Mouse (Mus musculus) gastrocnemius, postnatal 14 days (tissue): ENCODE measurements around the gene Rps4x. TPM values are rescaled to one million over a fixed set of nuclear protein-coding genes. Genes with fewer than 3 reads are reported as not detected.
"Not testable (repeated sequence)": the region's sequence is repeated elsewhere in the genome, so short reads cannot be mapped to it uniquely, and the experiment has no call there.

ENCODE experiments used
- DNase-seq: peaks from one replicate; pipeline ENCODE4 v3.0.0; 2021; ENCODE audit warnings: mixed read lengths
- intact Hi-C: fragments of 180-260 bp; cut with DNase I; formaldehyde crosslinking; loops from one replicate; pipeline ENCODE4 v1.15.1; 2025; ENCODE audit warnings: low total_unique reads
- long read RNA-seq, 2 experiments: library from polyadenylated mRNA; stranded (forward); transcript quantifications; one replicate each; pipeline ENCODE4 v2.0.0; 2021
- total RNA-seq, 2 experiments: library from RNA; stranded (reverse); gene quantifications; 2 replicates each; pipeline ENCODE4 v1.2.3; 2021

Gene Rps4x
- total RNA-seq: 100 to 1,000 TPM; 766 to 779 TPM
- long read RNA-seq, experiment 1, transcript Rps4x-201 (7 exons, 975 nt): major isoform, 284 of 307 reads
- long read RNA-seq, experiment 1, partial matches to known transcripts: 20 of 307 reads
- long read RNA-seq, experiment 1, other reads (novel, unspliced or antisense): 1 of 307 reads
- long read RNA-seq, experiment 2, transcript Rps4x-203 (3 exons, 558 nt): minor isoform, 5 of 332 reads
- long read RNA-seq, experiment 2, transcript Rps4x-201 (7 exons, 975 nt): major isoform, 295 of 332 reads
- long read RNA-seq, experiment 2, partial matches to known transcripts: 26 of 332 reads
- long read RNA-seq, experiment 2, other reads (novel, unspliced or antisense): 6 of 332 reads

DNA sequence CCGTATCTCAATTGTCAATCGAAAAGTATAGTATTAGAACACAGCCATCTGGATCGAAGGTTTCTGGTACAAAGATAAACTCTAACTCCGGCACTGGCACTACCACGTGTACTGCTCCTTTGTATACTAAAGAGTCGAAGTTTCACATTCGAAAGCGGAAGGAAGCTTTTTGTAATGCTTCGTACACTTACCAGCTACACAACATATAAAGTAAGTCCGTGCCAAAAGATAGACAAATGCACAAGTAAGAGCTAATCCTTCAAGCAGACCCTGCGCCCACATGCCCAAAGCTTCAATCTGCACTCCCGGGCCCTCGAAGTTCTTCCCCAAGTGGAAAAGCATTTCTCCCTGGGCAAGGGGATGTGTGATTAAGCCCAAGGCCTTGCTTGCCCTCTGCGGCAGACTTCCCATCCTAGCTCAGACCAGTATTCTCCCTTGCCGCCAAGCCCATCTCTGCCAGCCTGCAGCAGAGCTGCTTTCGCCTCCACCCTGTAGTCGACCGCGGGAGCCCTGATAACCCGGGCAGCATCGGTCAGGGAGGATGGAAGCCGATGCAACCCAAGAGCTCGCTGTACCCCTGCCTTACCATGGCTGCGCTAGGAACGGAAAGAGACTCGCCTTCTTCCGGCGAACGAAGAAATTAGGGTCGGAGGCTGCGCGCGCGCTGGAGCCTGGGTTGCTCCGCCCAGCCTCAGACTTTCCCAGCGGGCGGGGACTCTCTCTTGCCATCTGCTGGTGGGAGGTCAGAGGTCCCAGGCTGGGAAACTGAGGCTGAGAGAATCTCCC is at the start of gene Rps4x:
Rps4x (minus strand) TSS at position 683 of the 786 bp plus-strand sequence.
- intact Hi-C loops: no loop called here
- peak; percentile 85 for DNase-seq

- intact Hi-C loops: loop anchor here (5.0 kb wide), 1 partner anchor 258 kb away; no protein-coding TSS in a partner anchor
- peak; percentile 20 for DNase-seq
Observed at GRCm38 (mm10) chrX:102219126-102219525, 29.9 kb upstream of the Rps4x start.

DNA sequence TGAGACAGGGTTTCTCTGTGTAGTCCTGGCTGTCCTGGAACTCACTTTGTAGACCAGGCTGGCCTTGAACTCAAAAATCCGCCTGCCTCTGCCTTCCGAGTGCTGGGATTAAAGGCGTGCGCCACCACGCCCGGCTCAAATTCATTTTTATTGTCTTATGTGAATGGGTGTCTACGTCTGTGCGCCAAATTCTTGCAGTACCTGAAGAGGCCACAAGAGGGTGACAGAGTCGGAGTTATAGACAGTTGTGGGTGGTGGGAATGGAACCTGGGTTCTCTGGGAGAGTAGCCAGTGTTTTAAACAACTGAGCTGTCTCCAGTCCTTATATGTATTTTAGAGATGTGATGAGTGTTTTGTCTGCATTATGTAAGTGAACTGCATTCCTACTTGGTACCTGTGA is 26.2 kb upstream of the Rps4x start:
- DNase-seq: not testable (repeated sequence)
- intact Hi-C loops: loop anchor here (5.0 kb wide), 1 partner anchor 262 kb away; no protein-coding TSS in a partner anchor

DNA sequence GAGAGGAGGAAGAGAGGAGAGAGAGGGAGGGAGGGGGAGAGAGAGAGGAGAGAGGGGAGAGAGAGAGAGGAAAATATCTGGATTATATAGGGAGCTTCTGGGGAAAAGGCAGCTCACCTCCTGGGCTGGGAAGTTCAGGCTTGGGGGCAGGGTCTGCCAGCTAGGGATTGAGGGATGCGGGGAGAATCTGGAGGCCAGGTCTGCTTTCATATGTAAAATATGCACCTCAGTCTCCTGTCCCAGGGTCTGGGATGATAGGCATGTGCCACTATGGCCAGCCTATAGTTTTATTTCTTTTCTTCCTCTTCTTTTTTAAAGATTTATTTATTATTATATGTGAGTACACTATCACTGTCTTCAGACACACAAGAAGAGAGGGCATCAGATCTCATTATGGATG is 1.6 kb upstream of the Rps4x start:
- no peak for DNase-seq
- intact Hi-C loops: no loop called here

DNA sequence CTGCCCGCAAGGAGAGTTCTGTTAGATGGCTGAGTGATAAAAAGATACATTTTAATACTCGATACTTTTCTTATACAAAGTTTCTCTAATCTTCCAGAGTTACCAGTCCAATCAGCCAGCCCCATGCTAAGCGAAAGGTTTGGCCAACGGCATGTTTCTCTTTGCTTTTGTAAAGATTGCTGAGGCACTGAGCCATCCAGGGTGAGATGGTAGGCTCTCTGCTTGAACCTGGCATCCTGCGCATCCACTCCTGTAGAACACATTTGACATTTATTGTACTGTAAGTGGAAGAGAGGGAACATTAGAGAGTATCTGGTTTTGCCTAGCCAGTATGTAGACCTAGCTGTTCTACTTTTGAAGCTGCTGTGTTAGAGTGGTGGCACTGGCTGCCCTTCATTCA is 387 bp upstream of the Rps4x start:
- intact Hi-C loops: no loop called here

DNA sequence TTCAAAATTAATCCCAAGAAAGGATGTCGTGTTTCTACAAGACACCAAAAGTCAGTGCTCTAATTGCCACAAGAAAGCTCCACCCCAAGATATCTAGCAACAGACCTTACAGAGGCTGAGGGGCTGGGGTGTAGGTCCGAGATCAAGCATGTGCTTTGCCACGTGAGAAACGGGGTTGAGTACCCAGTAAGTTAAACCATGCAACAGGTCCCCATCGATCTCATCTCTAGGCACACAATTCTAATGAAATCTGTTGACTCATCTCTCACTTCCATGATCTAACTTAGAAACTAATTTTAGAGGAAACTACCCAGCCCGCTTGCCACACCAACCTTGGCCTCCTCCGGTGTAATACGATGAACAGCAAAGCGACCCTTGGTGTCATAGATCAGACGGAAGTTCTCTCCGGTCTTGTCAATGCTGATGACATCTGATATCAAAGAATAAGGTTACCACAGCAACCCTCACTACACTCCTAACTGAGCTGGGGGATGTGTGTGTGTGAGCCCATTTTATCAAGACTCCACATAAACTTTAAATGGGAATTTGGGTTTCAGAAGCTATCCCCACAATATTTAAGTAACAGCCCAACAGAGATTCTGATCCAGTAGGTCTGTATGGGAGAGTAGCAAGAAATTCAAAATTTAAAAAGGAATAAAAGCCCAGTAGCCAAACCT is 2.0 kb downstream of the Rps4x start:
- intact Hi-C loops: no loop called here
- DNase-seq: no peak

More for the DNA sequence above, 387 bp upstream of the Rps4x start:
- DNase-seq: no peak

DNA sequence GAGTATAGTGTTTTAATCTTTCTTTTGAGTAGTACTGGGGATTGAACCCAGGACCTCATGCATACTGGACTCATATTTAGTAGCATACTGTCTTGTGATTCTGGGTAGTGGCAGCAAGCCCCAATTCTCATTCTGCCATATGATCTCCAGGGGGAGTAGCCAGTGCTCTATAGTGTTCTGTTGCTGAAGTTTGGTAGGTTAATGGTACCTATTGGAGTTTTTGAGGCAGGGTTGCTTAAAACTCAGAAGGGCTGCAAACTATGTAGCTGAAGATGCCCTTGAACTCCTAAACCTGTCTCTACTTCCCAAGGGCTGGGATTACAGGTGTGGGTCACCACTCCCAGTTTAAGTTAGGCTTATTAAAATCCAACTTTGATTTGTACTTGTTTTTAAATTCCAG is 6.6 kb downstream of the Rps4x start:
- intact Hi-C loops: no loop called here
- DNase-seq: no peak

- intact Hi-C loops: no loop called here
- no peak for DNase-seq
Observed at GRCm38 (mm10) chrX:102175538-102176287, 13.5 kb downstream of the Rps4x start.

GRCm38 (mm10) chrX:102170900-102171299 is 18.3 kb downstream of the Rps4x start:
- intact Hi-C loops: no loop called here

DNA sequence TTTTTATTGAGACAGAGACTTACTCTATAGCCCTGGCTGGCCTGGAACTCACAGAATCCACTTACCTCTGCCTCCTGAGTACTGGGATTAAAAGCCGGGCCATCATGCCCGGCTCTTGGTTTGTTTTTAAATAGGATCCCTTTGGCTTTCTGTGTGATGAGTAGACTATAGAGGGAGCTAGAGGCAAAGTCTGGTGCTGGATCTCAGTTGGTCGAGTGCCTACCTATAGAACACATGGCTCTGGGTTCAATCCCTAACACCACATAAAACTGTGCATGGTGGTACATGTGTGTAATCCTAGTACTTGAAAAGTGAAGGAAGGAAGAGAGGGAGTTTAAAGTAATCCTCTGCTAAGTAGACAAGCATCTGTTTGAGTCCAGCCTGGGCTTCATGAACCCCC is 19.1 kb downstream of the Rps4x start:
- DNase-seq: no peak
- intact Hi-C loops: no loop called here

More at GRCm38 (mm10) chrX:102170900-102171299, 18.3 kb downstream of the Rps4x start:
- no peak for DNase-seq

GRCm38 (mm10) chrX:102169724-102170123 is 19.5 kb downstream of the Rps4x start:
- intact Hi-C loops: no loop called here
- no peak for DNase-seq

DNA sequence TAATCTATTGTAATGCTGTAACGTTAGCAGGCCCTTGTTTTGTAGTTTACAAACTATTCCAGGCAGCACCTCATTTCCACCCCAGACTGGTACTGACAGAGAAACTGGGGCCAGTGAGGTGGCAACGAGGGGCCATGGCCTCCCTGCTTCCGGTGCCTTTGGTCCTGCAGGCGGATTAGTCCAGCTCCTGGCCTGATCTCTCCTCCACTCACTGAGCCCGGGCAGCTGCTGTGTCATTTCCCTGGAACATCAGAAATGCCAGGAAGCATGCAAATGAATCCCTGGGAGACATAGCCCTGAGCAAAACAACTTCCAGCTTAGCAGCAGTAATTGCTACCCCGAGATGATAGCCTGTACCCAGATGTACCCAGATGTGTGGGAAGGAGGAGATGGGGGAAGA is 22.2 kb downstream of the Rps4x start:
- peak; percentile 14 for DNase-seq
- intact Hi-C loops: no loop called here

- intact Hi-C loops: no loop called here
- peak; percentile 19 for DNase-seq
Observed at GRCm38 (mm10) chrX:102166521-102166920, 22.7 kb downstream of the Rps4x start.

DNA sequence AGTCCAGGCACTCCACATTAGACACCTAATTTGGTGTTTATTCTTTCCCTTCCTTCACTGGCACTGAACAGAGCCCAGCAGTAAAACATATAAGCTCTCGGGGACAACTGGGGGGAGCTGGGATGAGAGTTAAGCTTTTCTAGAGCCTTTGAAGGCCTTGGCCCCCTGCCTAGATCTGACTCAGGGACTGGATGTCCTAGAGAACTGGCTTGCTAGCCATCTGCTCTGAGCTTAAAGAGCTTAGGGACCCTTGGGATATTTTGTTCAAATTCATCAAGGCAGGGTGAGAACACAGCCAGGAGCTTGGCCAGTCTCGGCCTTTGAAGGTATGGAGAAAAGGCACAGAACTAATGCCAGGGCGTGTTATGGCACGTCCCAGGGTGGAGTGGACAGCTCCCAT is 25.7 kb downstream of the Rps4x start:
- DNase-seq: peak; percentile 60
- intact Hi-C loops: no loop called here

DNA sequence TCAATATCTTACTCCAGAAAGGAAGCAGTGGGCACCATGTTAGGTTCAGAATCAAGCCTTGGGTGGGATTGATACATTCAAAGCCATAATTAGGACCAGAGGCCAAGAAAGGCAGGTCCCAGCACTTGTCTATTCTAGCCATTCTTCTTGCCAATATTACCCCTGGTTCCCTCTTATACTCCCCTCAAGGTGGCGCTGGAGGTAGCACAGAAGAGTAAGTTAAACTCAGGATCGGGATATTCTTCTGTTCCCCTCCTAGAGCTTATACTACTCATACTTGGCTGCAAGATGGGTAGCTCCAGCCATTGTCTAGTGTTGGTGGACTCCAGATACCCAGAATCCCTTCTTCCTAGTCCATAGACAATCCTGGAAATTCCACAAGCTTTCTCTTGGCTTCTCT is 26.1 kb downstream of the Rps4x start:
- intact Hi-C loops: no loop called here
- no peak for DNase-seq

GRCm38 (mm10) chrX:102160528-102160927 is 28.7 kb downstream of the Rps4x start:
- intact Hi-C loops: no loop called here
- no peak for DNase-seq

- intact Hi-C loops: no loop called here
- DNase-seq: peak; percentile 12
Observed at GRCm38 (mm10) chrX:102159778-102160177, 29.4 kb downstream of the Rps4x start.

DNA sequence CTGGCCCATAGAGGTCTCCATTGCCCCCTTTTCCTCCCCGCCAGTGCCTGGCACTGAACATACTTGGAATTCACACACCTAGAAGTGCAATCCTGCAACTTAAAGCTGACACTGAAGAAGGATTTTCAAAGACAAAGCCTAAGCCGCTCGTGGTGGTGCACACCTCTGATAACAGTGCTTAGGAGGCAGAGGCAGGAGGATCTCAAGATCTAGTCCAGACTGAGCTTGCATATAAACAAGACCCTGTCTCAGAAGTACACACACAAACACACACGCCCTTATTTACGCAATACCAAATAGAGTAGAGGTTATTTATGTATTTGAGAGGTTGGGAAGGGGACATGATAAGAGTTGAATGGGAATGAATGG is 31.8 kb downstream of the Rps4x start:
- DNase-seq: no peak
- intact Hi-C loops: no loop called here

- intact Hi-C loops: no loop called here
- peak; percentile 92 for DNase-seq
Observed at GRCm38 (mm10) chrX:102156618-102157422, 32.4 kb downstream of the Rps4x start, which contains the start of gene Ercc6l. Ercc6l (minus strand) TSS chrX:102157091.
